Mouse (Mus musculus) C2C12 (cell line): ENCODE results near the gene Slc4a4. TPM values are rescaled to one million over a fixed set of nuclear protein-coding genes. Genes with fewer than 3 reads are reported as not detected.

Experiments used
- H3K27me3 ChIP-seq: one replicate; pipeline ENCODE4 v1.6.1; 2011; ENCODE audit not compliant: control insufficient read depth, insufficient read depth, insufficient read length
- H3K36me3 ChIP-seq: one replicate; pipeline ENCODE4 v1.6.1; 2011; ENCODE audit not compliant: control insufficient read depth, insufficient read depth
- H3K4me3 ChIP-seq: one replicate; pipeline ENCODE4 v1.5.1; 2011; ENCODE audit warnings: mild to moderate bottlenecking, control low read depth; ENCODE audit not compliant: poor library complexity, insufficient read depth, severe bottlenecking
- H3K79me2 ChIP-seq: one replicate; pipeline ENCODE4 v1.6.1; 2011; ENCODE audit not compliant: control insufficient read depth, insufficient read depth
- H3K79me3 ChIP-seq: one replicate; pipeline ENCODE4 v1.6.1; 2011; ENCODE audit warnings: low read depth, control low read depth
- H3ac ChIP-seq: one replicate; pipeline ENCODE3; 2011; ENCODE audit warnings: low read depth; ENCODE audit not compliant: control insufficient read depth, insufficient read length
- CEBPB ChIP-seq: IDR thresholded peaks from one replicate; pipeline ENCODE4 v1.6.1; 2011; ENCODE audit warnings: low read depth, mild to moderate bottlenecking, control low read depth, moderate library complexity
- CTCF ChIP-seq: IDR thresholded peaks from one replicate; pipeline ENCODE4 v1.5.1; 2011; ENCODE audit not compliant: control insufficient read depth, insufficient read depth, insufficient read length
- FOSL1 ChIP-seq: IDR thresholded peaks from one replicate; pipeline ENCODE4 v1.8.0; 2011; ENCODE audit warnings: mild to moderate bottlenecking, low read length; ENCODE audit not compliant: poor library complexity, insufficient read depth, severe bottlenecking
- MAX ChIP-seq: IDR thresholded peaks from one replicate; pipeline ENCODE4 v1.6.1; 2011; ENCODE audit warnings: mild to moderate bottlenecking, control low read depth
- MYOD1 ChIP-seq: IDR thresholded peaks from one replicate; pipeline ENCODE4 v1.6.1; 2011; ENCODE audit warnings: low read depth; ENCODE audit not compliant: control insufficient read depth, insufficient read length
- MYOG ChIP-seq: IDR thresholded peaks from one replicate; pipeline ENCODE4 v1.6.1; 2011; ENCODE audit not compliant: control insufficient read depth, insufficient read length; ENCODE audit errors: extremely low read depth
- USF1 ChIP-seq: IDR thresholded peaks from one replicate; pipeline ENCODE4 v1.6.1; 2011; ENCODE audit warnings: low read depth, mild to moderate bottlenecking, control low read depth, moderate library complexity
- polyA plus RNA-seq: library from polyadenylated mRNA; unstranded; fragments of >200 nt; fragmentation: generic; extraction: Trizol; gene quantifications from one replicate; pipeline ENCODE4 v1.2.1, GENCODE M21; 2012; ENCODE audit warnings: missing spikeins

Gene Slc4a4
- polyA plus RNA-seq, 1 experiment = 0.06 TPM

DNA sequence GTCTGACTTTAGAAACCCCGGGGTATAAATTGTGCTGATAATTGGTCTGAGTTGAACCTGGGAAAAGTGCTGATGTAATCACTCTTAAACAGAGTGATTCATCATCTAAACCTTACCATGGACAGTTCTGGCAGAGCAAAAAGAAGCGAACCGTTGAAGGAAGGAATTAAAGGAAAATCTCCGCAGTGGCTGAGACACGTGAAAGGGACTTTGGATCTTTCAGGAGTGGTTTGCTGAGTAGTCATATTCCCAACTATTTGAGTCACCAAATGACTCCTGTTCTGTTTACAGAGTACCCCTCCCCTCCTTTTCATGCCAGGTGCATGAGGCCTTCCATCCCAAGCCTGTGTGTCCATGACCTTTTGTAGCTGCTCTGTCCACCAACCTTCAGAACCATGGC lies 129.3 kb downstream of the Slc4a4 start:
- TF ChIP-seq CEBPB (no peak), MYOG (no peak), FOSL1 (no peak), MAX (no peak), CTCF (no peak), MYOD1 (no peak), USF1 (no peak)
- no peak overlapping the region for H3K4me3 ChIP-seq
- no peaks in the 10 kb centered on the region for H3K27me3 ChIP-seq
- no peaks in the 10 kb centered on the region for H3K79me2 ChIP-seq
- H3K79me3 ChIP-seq = no peaks in the 10 kb centered on the region
- no peak overlapping the region for H3ac ChIP-seq
- H3K36me3 ChIP-seq = no peaks in the 10 kb centered on the region

- TF ChIP-seq CTCF (no peak), MYOG (no peak), FOSL1 (no peak), MYOD1 (no peak), USF1 (no peak), MAX (no peak), CEBPB (no peak)
- Histone ChIP-seq H3K79me2 (no peaks in the 10 kb centered on the region), H3ac (no peak overlapping the region), H3K79me3 (no peaks in the 10 kb centered on the region), H3K27me3 (no peaks in the 10 kb centered on the region), H3K4me3 (no peak overlapping the region), H3K36me3 (no peaks in the 10 kb centered on the region)
These were observed 131.9 kb downstream of the Slc4a4 start for GRCm38 (mm10) chr5:89018537-89018936.

- H3K79me3 ChIP-seq = no peaks in the 10 kb centered on the region
- no peak overlapping the region for H3K4me3 ChIP-seq
- H3K27me3 ChIP-seq = no peaks in the 10 kb centered on the region
- no peak for TF ChIP-seq MAX
- no peak for TF ChIP-seq MYOG
- TF ChIP-seq MYOD1 = no peak
- TF ChIP-seq USF1 = no peak
- no peak for TF ChIP-seq CEBPB
- no peak for TF ChIP-seq FOSL1
- no peak for TF ChIP-seq CTCF
- H3ac ChIP-seq = no peak overlapping the region
- H3K79me2 ChIP-seq = no peaks in the 10 kb centered on the region
- no peaks in the 10 kb centered on the region for H3K36me3 ChIP-seq
These were observed 137.8 kb downstream of the Slc4a4 start for GRCm38 (mm10) chr5:89024413-89024812.

GRCm38 (mm10) chr5:89027518-89028085 lies 141.0 kb downstream of the Slc4a4 start:
- Histone ChIP-seq H3K79me2 (no peaks in the 10 kb centered on the region), H3K27me3 (no peaks in the 10 kb centered on the region), H3K79me3 (no peaks in the 10 kb centered on the region), H3K4me3 (no peak overlapping the region), H3K36me3 (no peaks in the 10 kb centered on the region), H3ac (no peak overlapping the region)
- TF ChIP-seq MAX = no peak
- no peak for TF ChIP-seq MYOG
- TF ChIP-seq CTCF = no peak

- no peak overlapping the region for H3K4me3 ChIP-seq
- no peaks in the 10 kb centered on the region for H3K27me3 ChIP-seq
- no peaks in the 10 kb centered on the region for H3K36me3 ChIP-seq
- no peaks in the 10 kb centered on the region for H3K79me2 ChIP-seq
- TF ChIP-seq FOSL1 = no peak
- no peak for TF ChIP-seq MAX
- TF ChIP-seq CEBPB = no peak
- TF ChIP-seq MYOG = no peak
- no peak for TF ChIP-seq CTCF
- no peak overlapping the region for H3ac ChIP-seq
- H3K79me3 ChIP-seq = no peaks in the 10 kb centered on the region
These were observed 146.0 kb downstream of the Slc4a4 start for GRCm38 (mm10) chr5:89032647-89033046.

DNA sequence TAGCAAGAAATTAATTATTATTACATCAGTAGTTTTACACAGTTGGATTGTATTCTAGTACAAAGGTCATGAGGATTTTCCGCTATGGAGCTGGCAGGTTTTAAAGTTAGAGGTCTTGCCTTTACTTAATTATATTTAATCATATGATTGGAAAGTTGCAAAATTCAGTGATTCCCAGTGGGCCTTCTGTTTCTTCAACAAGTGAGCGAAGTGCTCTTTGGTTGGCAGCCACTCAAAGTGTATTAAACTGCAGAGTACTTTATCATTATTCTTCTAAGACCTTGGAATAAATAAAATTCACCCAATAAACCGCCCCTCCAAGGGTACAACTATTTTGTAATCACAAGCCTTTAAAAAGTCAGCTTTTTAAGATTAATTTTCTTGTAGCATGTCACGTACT lies 146.6 kb downstream of the Slc4a4 start:
- Histone ChIP-seq H3K79me3 (no peaks in the 10 kb centered on the region), H3K36me3 (no peaks in the 10 kb centered on the region), H3K27me3 (no peaks in the 10 kb centered on the region), H3K4me3 (no peak overlapping the region), H3ac (no peak overlapping the region), H3K79me2 (no peaks in the 10 kb centered on the region)
- no peak for TF ChIP-seq MYOG
- no peak for TF ChIP-seq FOSL1
- no peak for TF ChIP-seq CEBPB
- TF ChIP-seq USF1 = no peak
- TF ChIP-seq MYOD1 = no peak
- no peak for TF ChIP-seq MAX
- TF ChIP-seq CTCF = no peak
